Mouse (Mus musculus) cerebellum, postnatal 36 days (tissue): Measurements from ENCODE around the gene 1700031F05Rik.
"Not testable (repeated sequence)": the region's sequence is repeated elsewhere in the genome, so short reads cannot be mapped to it uniquely, and the experiment has no call there.

Experiments used
- DNase-seq, 2 experiments: peaks; one replicate each; pipeline ENCODE4 v3.0.0; 2021 to 2022; ENCODE audit warnings: mixed read lengths in 2 of 2

Gene 1700031F05Rik

GRCm38 (mm10) chrX:102867871-102868270, at the start of gene 1700031F05Rik:
Gene 1700031F05Rik, minus strand, starts transcription at chrX:102867971.
- DNase-seq, result no peak

GRCm38 (mm10) chrX:102914823-102915222, 47.1 kb upstream of the 1700031F05Rik start:
- not testable (repeated sequence) for DNase-seq

- DNase-seq, result not testable (repeated sequence)
Measured at GRCm38 (mm10) chrX:102908587-102908986, 40.8 kb upstream of the 1700031F05Rik start, which contains the start of the genes Dmrtc1a and 1700011M02Rik. Gene Dmrtc1a, minus strand, starts transcription at chrX:102908687. Gene 1700011M02Rik, plus strand, starts transcription at chrX:102908905.

GRCm38 (mm10) chrX:102854516-102854915, 13.3 kb downstream of the 1700031F05Rik start, which contains the start of gene Dmrtc1c2:
Gene Dmrtc1c2, minus strand, starts transcription at chrX:102854616.
- DNase-seq, result not testable (repeated sequence)

GRCm38 (mm10) chrX:102812311-102812710, 55.5 kb downstream of the 1700031F05Rik start:
- DNase-seq, result no peak
